Mouse (Mus musculus): Measurements from ENCODE around the gene Carmil2. TPM values are rescaled to one million over a fixed set of nuclear protein-coding genes. Genes with fewer than 3 reads are reported as not detected.

The Carmil2 gene
- total RNA-seq, 1 experiment from 2014 or later, result 2.4 TPM

- ATAC-seq (replicated peaks; ENCODE audit: insufficient number of reproducible peaks, low FRiP score, low TSS enrichment, poor library complexity, severe bottlenecking), result no peak
These were observed 26.2 kb downstream of the Carmil2 start for GRCm38 (mm10) chr8:105712286-105712685.

- peak; percentile 76 for ATAC-seq (replicated peaks; ENCODE audit: insufficient number of reproducible peaks, low FRiP score, low TSS enrichment, poor library complexity, severe bottlenecking)
These were observed 28.1 kb downstream of the Carmil2 start for GRCm38 (mm10) chr8:105714139-105714538.

DNA sequence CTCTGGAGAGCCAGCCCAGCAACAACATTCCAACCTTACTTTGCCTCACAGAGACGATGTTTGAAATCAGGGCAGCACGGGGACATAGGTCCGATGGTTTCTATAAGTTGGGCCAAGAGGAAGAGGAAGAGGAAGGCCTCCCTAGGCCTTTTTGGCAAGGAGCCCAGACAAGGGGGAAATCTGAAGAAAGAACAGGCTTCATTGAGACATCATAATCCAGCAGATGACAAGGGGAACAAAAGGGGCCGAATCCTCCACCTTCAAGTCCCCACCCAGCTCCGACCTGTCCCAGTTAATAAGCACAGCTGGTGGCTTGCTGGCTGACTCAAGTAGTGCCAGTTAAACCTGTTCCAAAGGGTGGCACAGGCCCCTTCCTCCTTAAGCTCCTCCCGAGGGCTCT, 29.0 kb downstream of the Carmil2 start:
- no peak for ATAC-seq (replicated peaks; ENCODE audit: insufficient number of reproducible peaks, low FRiP score, low TSS enrichment, poor library complexity, severe bottlenecking)

GRCm38 (mm10) chr8:105716302-105716945, 30.4 kb downstream of the Carmil2 start:
- no peak for ATAC-seq (replicated peaks; ENCODE audit: insufficient number of reproducible peaks, low FRiP score, low TSS enrichment, poor library complexity, severe bottlenecking)

GRCm38 (mm10) chr8:105719637-105720036, 33.6 kb downstream of the Carmil2 start:
- no peak for ATAC-seq (replicated peaks; ENCODE audit: insufficient number of reproducible peaks, low FRiP score, low TSS enrichment, poor library complexity, severe bottlenecking)

GRCm38 (mm10) chr8:105722861-105723260, 36.8 kb downstream of the Carmil2 start:
- no peak for ATAC-seq (replicated peaks; ENCODE audit: insufficient number of reproducible peaks, low FRiP score, low TSS enrichment, poor library complexity, severe bottlenecking)

DNA sequence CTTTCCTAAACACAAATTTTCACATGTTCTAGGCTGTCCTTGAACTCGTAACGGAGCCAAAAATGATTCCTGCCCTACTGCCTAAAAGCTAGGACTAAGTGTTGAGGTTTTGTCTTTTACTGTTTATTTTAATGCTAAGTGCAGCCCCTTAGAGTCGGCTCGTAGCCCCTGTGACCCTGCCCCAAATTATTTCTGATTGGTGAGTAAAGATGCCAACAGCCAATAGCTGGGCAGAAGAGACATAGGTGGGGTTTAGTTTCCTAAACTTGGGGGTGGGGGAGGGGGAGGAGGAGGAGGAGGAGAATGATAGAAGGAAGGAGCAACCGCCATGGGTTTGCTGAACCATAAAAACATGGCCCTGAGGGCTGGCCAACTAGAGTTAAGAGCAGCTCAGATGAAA, 39.7 kb downstream of the Carmil2 start:
- ATAC-seq (replicated peaks; ENCODE audit: insufficient number of reproducible peaks, low FRiP score, low TSS enrichment, poor library complexity, severe bottlenecking), result no peak

GRCm38 (mm10) chr8:105727397-105728124, 41.5 kb downstream of the Carmil2 start:
- ATAC-seq (replicated peaks; ENCODE audit: insufficient number of reproducible peaks, low FRiP score, low TSS enrichment, poor library complexity, severe bottlenecking), result no peak

DNA sequence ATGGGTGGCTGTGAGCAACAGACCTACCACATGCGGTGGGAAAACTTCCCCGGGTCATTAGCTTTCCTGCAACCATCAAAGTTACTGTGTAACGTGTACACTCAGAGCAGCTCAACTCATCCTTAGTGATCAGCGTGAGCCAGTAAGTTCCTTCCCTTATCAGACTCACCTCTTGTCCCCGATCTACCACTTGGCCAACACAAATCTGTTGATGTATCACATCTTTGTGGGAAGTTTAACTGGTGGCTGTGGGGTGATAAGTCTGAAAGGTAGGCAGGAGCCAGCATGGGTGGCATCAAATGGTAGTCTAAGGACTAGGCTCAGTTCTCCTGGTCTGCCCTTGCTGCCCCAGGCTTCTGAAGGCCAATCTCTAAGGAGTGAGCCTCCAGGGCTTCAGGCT, 46.1 kb downstream of the Carmil2 start:
- no peak for ATAC-seq (replicated peaks; ENCODE audit: insufficient number of reproducible peaks, low FRiP score, low TSS enrichment, poor library complexity, severe bottlenecking)

- ATAC-seq (replicated peaks; ENCODE audit: insufficient number of reproducible peaks, low FRiP score, low TSS enrichment, poor library complexity, severe bottlenecking), result no peak
These were observed 53.1 kb downstream of the Carmil2 start for GRCm38 (mm10) chr8:105739216-105739615.

- ATAC-seq (replicated peaks; ENCODE audit: insufficient number of reproducible peaks, low FRiP score, low TSS enrichment, poor library complexity, severe bottlenecking), result no peak
These were observed 57.2 kb downstream of the Carmil2 start for GRCm38 (mm10) chr8:105743301-105743700.

Other genes starting within 250 kb of the Carmil2 start
- gene Tppp3, start 214.7 kb upstream of the Carmil2 start, total RNA-seq (2017), result 164 to 258 TPM (median 248 TPM) in 3 replicates
- 0.43 to 0.49 TPM (median 0.48 TPM) in 3 replicates for gene Zdhhc1, start 189.4 kb upstream of the Carmil2 start, total RNA-seq (2017)
- gene Hsd11b2, start 167.5 kb upstream of the Carmil2 start, total RNA-seq (2017), result not detected in 3 replicates
- 62.8 to 77.2 TPM (median 68.8 TPM) in 3 replicates for gene Atp6v0d1, start 120.2 kb upstream of the Carmil2 start, total RNA-seq (2017)
- 0.64 to 6.4 TPM (median 1.2 TPM) in 3 replicates for gene Ripor1, start 81.0 kb upstream of the Carmil2 start, total RNA-seq (2017)
- 75.1 to 125 TPM (median 91.9 TPM) in 3 replicates for gene Ctcf, start 49.7 kb upstream of the Carmil2 start, total RNA-seq (2017)
- 3.6 to 4.9 TPM in 2 of 3 replicates, not detected in the other for gene Agrp, start 48.9 kb upstream of the Carmil2 start, total RNA-seq (2017)
- 8.7 to 25.2 TPM (median 9.7 TPM) in 3 replicates for gene Acd, start 14.8 kb downstream of the Carmil2 start, total RNA-seq (2017)
- gene Pard6a, start 14.9 kb downstream of the Carmil2 start, total RNA-seq (2017), result 21.3 to 28.7 TPM (median 21.4 TPM) in 3 replicates
- gene 4933405L10Rik, start 21.4 kb downstream of the Carmil2 start, total RNA-seq (2017), result not detected in 3 replicates
- gene Enkd1, start 21.9 kb downstream of the Carmil2 start, total RNA-seq (2017), result 0.43 to 1.6 TPM in 2 of 3 replicates, not detected in the other
- 0.21 to 2.7 TPM in 2 of 3 replicates, not detected in the other for gene Gfod2, start 72.4 kb downstream of the Carmil2 start, total RNA-seq (2017)
- gene Ranbp10, start 141.1 kb downstream of the Carmil2 start, total RNA-seq (2017), result 11.8 to 19.7 TPM (median 13.0 TPM) in 3 replicates
- 0.19 TPM in 1 of 3 replicates, not detected in the others for gene Tsnaxip1, start 141.5 kb downstream of the Carmil2 start, total RNA-seq (2017)
- 3.6 to 7.3 TPM (median 5.4 TPM) in 3 replicates for gene Cenpt, start 167.0 kb downstream of the Carmil2 start, total RNA-seq (2017)
- gene Thap11, start 168.9 kb downstream of the Carmil2 start, total RNA-seq (2017), result 12.3 to 21.2 TPM (median 20.9 TPM) in 3 replicates
- 20.2 to 38.8 TPM (median 28.6 TPM) in 3 replicates for gene Nutf2, start 174.3 kb downstream of the Carmil2 start, total RNA-seq (2017)
- 29.2 to 48.9 TPM (median 46.8 TPM) in 3 replicates for gene Edc4, start 194.6 kb downstream of the Carmil2 start, total RNA-seq (2017)
- gene Nrn1l, start 207.3 kb downstream of the Carmil2 start, total RNA-seq (2017), result 3.6 TPM in 1 of 3 replicates, not detected in the others
- gene Pskh1, start 214.2 kb downstream of the Carmil2 start, total RNA-seq (2017), result 11.4 to 15.3 TPM (median 11.6 TPM) in 3 replicates
- not detected in 3 replicates for gene Ctrl, start 247.6 kb downstream of the Carmil2 start, total RNA-seq (2017)